Mouse (Mus musculus) stomach, postnatal 0 days (tissue): ENCODE results near the gene Wdr24. TPM values are rescaled to one million over a fixed set of nuclear protein-coding genes. Genes with fewer than 3 reads are reported as not detected.
"Not testable (repeated sequence)": the region's sequence is repeated elsewhere in the genome, so short reads cannot be mapped to it uniquely, and the experiment has no call there.

Experiments
- ATAC-seq: fragments of 200-750 bp; cut with Nextera tagmentation; 2 replicates; pipeline ENCODE4 v1.8.0; 2017; ENCODE audit not compliant: low FRiP score, low TSS enrichment
- DNase-seq: peaks from one replicate; pipeline ENCODE4 v3.0.0-alpha.2; 2016; ENCODE audit warnings: low spot score
- H3K27ac ChIP-seq: fragments of 300-500 bp; sonication (generic); replicated peaks from 2 replicates; pipeline ENCODE4 v1.5.1; 2014; ENCODE audit warnings: mild to moderate bottlenecking, control low read depth
- H3K27me3 ChIP-seq: fragments of 300-500 bp; sonication (generic); 2 replicates; pipeline ENCODE4 v1.6.1; 2014; ENCODE audit warnings: low read length; ENCODE audit not compliant: control insufficient read depth, insufficient read depth
- H3K36me3 ChIP-seq: fragments of 300-500 bp; sonication (generic); 2 replicates; pipeline ENCODE4 v1.6.1; 2014; ENCODE audit warnings: low read length, mixed read lengths; ENCODE audit not compliant: control insufficient read depth, insufficient read depth
- H3K4me1 ChIP-seq: fragments of 300-500 bp; sonication (generic); replicated peaks from 2 replicates; pipeline ENCODE4 v1.6.1; 2014; ENCODE audit warnings: antibody characterized with exemption; ENCODE audit not compliant: control insufficient read depth, insufficient read depth
- H3K4me2 ChIP-seq: fragments of 300-500 bp; sonication (generic); replicated peaks from 2 replicates; pipeline ENCODE4 v1.6.1; 2014; ENCODE audit warnings: low read depth, mild to moderate bottlenecking, control low read depth, moderate library complexity
- H3K4me3 ChIP-seq: fragments of 300-500 bp; sonication (generic); 2 replicates; pipeline ENCODE4 v1.5.1; 2014; ENCODE audit warnings: low read depth, low read length, control low read depth
- H3K9ac ChIP-seq: fragments of 300-500 bp; sonication (generic); 2 replicates; pipeline ENCODE4 v1.6.1; 2014; ENCODE audit warnings: mild to moderate bottlenecking, low read length, control low read depth, mixed read lengths
- H3K9me3 ChIP-seq: fragments of 300-500 bp; sonication (generic); 2 replicates; pipeline ENCODE4 v1.6.1; 2016; ENCODE audit warnings: low read length; ENCODE audit not compliant: control insufficient read depth
- CTCF ChIP-seq: IDR thresholded peaks from 2 replicates; pipeline ENCODE4 v1.5.1; 2016; ENCODE audit warnings: antibody characterized with exemption, low read depth, mild to moderate bottlenecking, moderate library complexity
- EP300 ChIP-seq: optimal IDR thresholded peaks from 2 replicates; pipeline ENCODE3; 2016; ENCODE audit warnings: antibody characterized with exemption
- WGBS: fragments of 180-500 bp; shearing (Covaris S2); extraction: QIAGEN DNeasy Blood & Tissue Kit; methylation state at CpG from one replicate; pipeline ENCODE4 v1.1.7; 2014; 5-methylcytosine and 5-hydroxymethylcytosine counted together
- polyA plus RNA-seq: library from polyadenylated mRNA; unstranded; fragments of >200 nt; fragmentation: Nextera tagmentation; extraction: Ambion mirVana; gene quantifications from 2 replicates; pipeline ENCODE4 v1.2.1, GENCODE M21; 2015

Gene Wdr24
- polyA plus RNA-seq, 1 experiment from 2014 or later, result 10.8 TPM

GRCm38 (mm10) chr17:25801029-25801428 is 22.4 kb upstream of the Wdr24 start:
- H3K36me3 ChIP-seq, result no peaks in the 10 kb centered on the region
- H3K27me3 ChIP-seq, result no peaks in the 10 kb centered on the region
- TF ChIP-seq CTCF, result peak; percentile 95
- TF ChIP-seq EP300, result no peak
- WGBS, result 2% methylated on average over 6 of the region's 6 CpGs
- no peak overlapping the region for H3K4me3 ChIP-seq
- no peak overlapping the region for H3K9ac ChIP-seq
- no peak overlapping the region for H3K4me2 ChIP-seq
- H3K4me1 ChIP-seq, result no peaks in the 10 kb centered on the region; the same call in 1 of the 2 replicates
- H3K27ac ChIP-seq, result no peak overlapping the region
- DNase-seq (peak; percentile 62), ATAC-seq (peak; percentile 34; the same call in 1 of the 2 replicates)
- no peaks in the 10 kb centered on the region for H3K9me3 ChIP-seq

- TF ChIP-seq EP300 (no peak), CTCF (no peak)
- H3K4me2 ChIP-seq, result no peak overlapping the region
- DNase-seq, result peak; percentile 55
- 7% methylated on average over 10 of the region's 10 CpGs for WGBS
- peak; percentile 75 for ATAC-seq
- H3K36me3 ChIP-seq, result no peaks in the 10 kb centered on the region
- H3K4me3 ChIP-seq, result no peak overlapping the region
- peak overlapping the region; percentile 13; the same call in 1 of the 2 replicates for H3K9ac ChIP-seq
- no peaks in the 10 kb centered on the region for H3K27me3 ChIP-seq
- H3K9me3 ChIP-seq, result no peaks in the 10 kb centered on the region
- H3K4me1 ChIP-seq, result no peaks in the 10 kb centered on the region
- no peak overlapping the region for H3K27ac ChIP-seq
Observed at GRCm38 (mm10) chr17:25802825-25803517, 20.5 kb upstream of the Wdr24 start.

- WGBS, result 79% methylated on average over 4 of the region's 4 CpGs
- H3K27ac ChIP-seq, result no peak overlapping the region
- no peaks in the 10 kb centered on the region for H3K36me3 ChIP-seq
- no peak overlapping the region for H3K4me2 ChIP-seq
- no peak overlapping the region for H3K9ac ChIP-seq
- TF ChIP-seq CTCF (no peak), EP300 (no peak)
- no peak overlapping the region for H3K4me3 ChIP-seq
- no peaks in the 10 kb centered on the region for H3K4me1 ChIP-seq
- DNase-seq (no peak), ATAC-seq (no peak)
- H3K9me3 ChIP-seq, result no peaks in the 10 kb centered on the region
- H3K27me3 ChIP-seq, result 0 out of 2 replicates have a peak, but pooled peaks cover 2% of the 10 kb centered on the region
Observed at GRCm38 (mm10) chr17:25806507-25806906, 16.9 kb upstream of the Wdr24 start.

- not testable (repeated sequence) for H3K4me1 ChIP-seq, DNase-seq, ATAC-seq, H3K4me2 ChIP-seq, H3K27me3 ChIP-seq, H3K36me3 ChIP-seq, H3K27ac ChIP-seq, H3K9ac ChIP-seq, H3K9me3 ChIP-seq, H3K4me3 ChIP-seq
- TF ChIP-seq CTCF, result peak; percentile 22; the same call in 1 of the 2 replicates
- 0% methylated on average over 1 of the region's 2 CpGs for WGBS
Observed at GRCm38 (mm10) chr17:25807452-25807851, 16.0 kb upstream of the Wdr24 start.

- H3K27ac ChIP-seq, result no peak overlapping the region
- peak overlapping the region; percentile 84 for H3K4me2 ChIP-seq
- H3K4me1 ChIP-seq, result no peaks in the 10 kb centered on the region
- ATAC-seq (no peak), DNase-seq (no peak)
- H3K36me3 ChIP-seq, result no peaks in the 10 kb centered on the region
- no peak overlapping the region for H3K9ac ChIP-seq
- no peak for TF ChIP-seq CTCF
- TF ChIP-seq EP300, result no peak
- H3K9me3 ChIP-seq, result no peaks in the 10 kb centered on the region
- WGBS, result 35% methylated on average over 5 of the region's 5 CpGs
- no peak overlapping the region for H3K4me3 ChIP-seq
- 0 out of 2 replicates have a peak, but pooled peaks cover 2% of the 10 kb centered on the region for H3K27me3 ChIP-seq
Observed at GRCm38 (mm10) chr17:25808028-25808427, 15.4 kb upstream of the Wdr24 start.
